Comparison of ENCODE assay signal across 9 mouse cellular contexts in the genomic region with DNA sequence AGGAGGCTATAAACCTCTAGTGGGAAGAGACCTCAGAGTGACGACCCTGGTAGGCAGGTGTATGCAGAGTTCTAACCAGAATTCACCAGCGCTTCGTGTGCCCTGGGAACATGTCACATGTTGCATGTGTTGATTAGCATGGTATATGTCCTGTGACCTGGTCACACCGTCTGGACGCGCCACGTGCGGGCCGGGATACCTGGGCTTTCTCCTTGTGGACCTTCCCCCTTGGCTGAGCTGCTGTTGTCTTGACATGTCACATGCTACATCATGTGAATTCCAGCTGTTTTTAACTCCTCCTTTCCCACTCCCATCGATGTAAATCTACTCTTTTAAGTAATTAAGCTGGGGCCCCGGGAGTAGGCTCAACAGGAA. TPM values are rescaled to one million over a fixed set of nuclear protein-coding genes. Genes with fewer than 3 reads are reported as not detected.
DNase-seq lines count a peak whose midpoint lies in the region; ATAC-seq lines count a peak whose summit lies in the region.
"Had no signal": no experiment of that assay in that cellular context is flagged by ENCODE, and none has a peak within 500 bp of the region (broad histone marks: within the 10 kb centered on the region; RNA-seq: fewer than 3 reads in every experiment).

No protein-coding gene starts in this region.

- H3K4me2 ChIP-seq in heart, embryonic 13.5 days = peak overlapping the region; percentile 89
- peak overlapping the region; percentile 91 for H3K4me2 ChIP-seq in embryonic facial prominence, embryonic 11.5 days (ENCODE audit: low read depth, low read length)
- H3K4me2 ChIP-seq in midbrain, embryonic 15.5 days = peak overlapping the region; percentile 99

- intact Hi-C loops in heart, postnatal 10 days (cut with DNase I) = no loop called here
- intact Hi-C loops in left cerebral cortex, postnatal 14 days (cut with DNase I) = no loop called here

- no peak for ATAC-seq in heart, embryonic 13.5 days (ENCODE audit: extremely low read depth, insufficient number of reproducible peaks, low FRiP score, low TSS enrichment)
- 0 out of 2 replicates have a peak, but pooled peaks have one; percentile 10 for ATAC-seq in embryonic facial prominence, embryonic 11.5 days (replicated peaks; ENCODE audit: insufficient number of reproducible peaks, low FRiP score, low TSS enrichment, low read depth)
- peak; percentile 9 for ATAC-seq in midbrain, embryonic 15.5 days (replicated peaks)

- no peaks in the 10 kb centered on the region for H3K9me3 ChIP-seq in heart, embryonic 13.5 days
- no peaks in the 10 kb centered on the region for H3K9me3 ChIP-seq in embryonic facial prominence, embryonic 11.5 days (replicated peaks; ENCODE audit: control insufficient read depth, low read length)
- no peaks in the 10 kb centered on the region for H3K9me3 ChIP-seq in midbrain, embryonic 15.5 days

- peak overlapping the region; percentile 54 for H3K4me3 ChIP-seq in heart, embryonic 13.5 days
- no peak overlapping the region; the same call in 1 of the 2 replicates for H3K4me3 ChIP-seq in embryonic facial prominence, embryonic 11.5 days (ENCODE audit: low read depth, low read length)
- peak overlapping the region; percentile 53 for H3K4me3 ChIP-seq in midbrain, embryonic 15.5 days

- no peak overlapping the region for H3K27ac ChIP-seq in heart, embryonic 13.5 days (replicated peaks)
- no peak overlapping the region for H3K27ac ChIP-seq in embryonic facial prominence, embryonic 11.5 days (replicated peaks; ENCODE audit: low read depth, low read length)
- no peak overlapping the region for H3K27ac ChIP-seq in midbrain, embryonic 15.5 days
- H3K27ac ChIP-seq: macrophage had no signal

- WGBS in heart, embryonic 13.5 days = 17% methylated on average over 11 of the region's 11 CpGs
- 13% methylated on average over 11 of the region's 11 CpGs for WGBS in embryonic facial prominence, embryonic 11.5 days
- WGBS in midbrain, embryonic 15.5 days = 13% methylated on average over 11 of the region's 11 CpGs

- peaks cover 37% of the 10 kb centered on the region for H3K27me3 ChIP-seq in heart, embryonic 13.5 days (replicated peaks)
- peaks cover 18% of the 10 kb centered on the region for H3K27me3 ChIP-seq in embryonic facial prominence, embryonic 11.5 days (ENCODE audit: control insufficient read depth, insufficient read depth, low read length)
- H3K27me3 ChIP-seq in midbrain, embryonic 15.5 days (replicated peaks) = peaks cover 18% of the 10 kb centered on the region

- H3K4me1 ChIP-seq in heart, embryonic 13.5 days = peaks cover 49% of the 10 kb centered on the region
- H3K4me1 ChIP-seq in embryonic facial prominence, embryonic 11.5 days (ENCODE audit: control insufficient read depth, insufficient read depth, low read length) = no peaks in the 10 kb centered on the region; the same call in 1 of the 2 replicates
- peaks cover 10% of the 10 kb centered on the region for H3K4me1 ChIP-seq in midbrain, embryonic 15.5 days

- H3K9ac ChIP-seq in heart, embryonic 13.5 days = peak overlapping the region; percentile 76; the same call in 1 of the 2 replicates
- H3K9ac ChIP-seq in embryonic facial prominence, embryonic 11.5 days (replicated peaks; ENCODE audit: low read length) = no peak overlapping the region
- H3K9ac ChIP-seq in midbrain, embryonic 15.5 days = peak overlapping the region; percentile 60; the same call in 1 of the 2 replicates

- no peak for DNase-seq in heart, postnatal 10 days
- DNase-seq in embryonic facial prominence, embryonic 11.5 days (ENCODE audit: low spot score) = peak; percentile 12
- DNase-seq in kidney, adult 9 months = peak; percentile 51
- no peak for DNase-seq in gastrocnemius, adult 8-10 months (ENCODE audit: low spot score in 2 of 2)
- no peak for DNase-seq in left cerebral cortex, postnatal 14 days (ENCODE audit: low spot score in 2 of 2)
- DNase-seq in adrenal gland, adult 2 months = no peak

- no peaks in the 10 kb centered on the region for H3K36me3 ChIP-seq in heart, embryonic 13.5 days
- no peaks in the 10 kb centered on the region for H3K36me3 ChIP-seq in embryonic facial prominence, embryonic 11.5 days (replicated peaks; ENCODE audit: control insufficient read depth, insufficient read depth, low read depth, low read length)
- no peaks in the 10 kb centered on the region for H3K36me3 ChIP-seq in midbrain, embryonic 15.5 days (replicated peaks)

RNA-seq across cellular contexts. Expression of a gene that starts 0.6 kb away (rescaled TPM):
- 0.87 and 1.2 TPM in 2 replicates for polyA plus RNA-seq in heart, embryonic 13.5 days (2015; fragmentation: Nextera tagmentation; extraction: Ambion mirVana)
- total RNA-seq in heart, postnatal 10 days (2021) = under 1 TPM in 1 of 2 experiments, not detected in 1; 0.53 TPM
- 1.0 and 1.4 TPM in 2 replicates for polyA plus RNA-seq in embryonic facial prominence, embryonic 11.5 days (2014; fragmentation: Nextera tagmentation; extraction: Ambion mirVana)
- 0.15 and 0.58 TPM in 2 replicates for polyA plus RNA-seq in midbrain, embryonic 15.5 days (2015; fragmentation: Nextera tagmentation; extraction: Ambion mirVana)
- not detected for total RNA-seq in gastrocnemius, adult 8-10 months (2022)
- total RNA-seq in left cerebral cortex, postnatal 14 days (2021) = not detected
- under 1 TPM in 1 of 2 experiments, not detected in 1; 0.28 TPM for total RNA-seq in adrenal gland, adult 2 months (2021)
- 0.22 and 0.40 TPM in 2 replicates for polyA plus RNA-seq in adrenal gland, adult 2 months (2012; rRNA removed)
- polyA plus RNA-seq: macrophage had no signal

RNA-seq across cellular contexts. Expression of a gene that starts 25.7 kb away (rescaled TPM):
- 15.7 and 18.2 TPM in 2 replicates for polyA plus RNA-seq in heart, embryonic 13.5 days (2015; fragmentation: Nextera tagmentation; extraction: Ambion mirVana)
- total RNA-seq in heart, postnatal 10 days (2021) = 10 to 100 TPM; 21.3 to 22.8 TPM
- 18.6 and 20.7 TPM in 2 replicates for polyA plus RNA-seq in embryonic facial prominence, embryonic 11.5 days (2014; fragmentation: Nextera tagmentation; extraction: Ambion mirVana)
- polyA plus RNA-seq in midbrain, embryonic 15.5 days (2015; fragmentation: Nextera tagmentation; extraction: Ambion mirVana) = 40.9 and 41.1 TPM in 2 replicates
- total RNA-seq in gastrocnemius, adult 8-10 months (2022) = 10 to 100 TPM; 16.4 to 20.9 (median 17.8) TPM
- 10 to 100 TPM; 82.7 to 84.0 TPM for total RNA-seq in left cerebral cortex, postnatal 14 days (2021)
- total RNA-seq in adrenal gland, adult 2 months (2021) = 10 to 100 TPM; 58.1 to 59.3 TPM
- 66.5 and 89.8 TPM in 2 replicates for polyA plus RNA-seq in adrenal gland, adult 2 months (2012; rRNA removed)

RNA-seq across cellular contexts. Expression of a gene that starts 37.0 kb away (rescaled TPM):
- polyA plus RNA-seq in heart, embryonic 13.5 days (2015; fragmentation: Nextera tagmentation; extraction: Ambion mirVana) = 73.3 and 75.3 TPM in 2 replicates
- total RNA-seq in heart, postnatal 10 days (2021) = 100 to 1,000 TPM; 123 to 137 TPM
- polyA plus RNA-seq in embryonic facial prominence, embryonic 11.5 days (2014; fragmentation: Nextera tagmentation; extraction: Ambion mirVana) = 109 and 110 TPM in 2 replicates
- 58.0 and 60.2 TPM in 2 replicates for polyA plus RNA-seq in midbrain, embryonic 15.5 days (2015; fragmentation: Nextera tagmentation; extraction: Ambion mirVana)
- 100 to 1,000 TPM; 178 to 274 (median 231) TPM for total RNA-seq in gastrocnemius, adult 8-10 months (2022)
- total RNA-seq in left cerebral cortex, postnatal 14 days (2021) = 10 to 100 TPM; 87.8 to 89.0 TPM
- total RNA-seq in adrenal gland, adult 2 months (2021) = 100 to 1,000 TPM in 1 of 2 experiments, 10 to 100 TPM in 1; 94.6 to 105 TPM
- 32.7 and 45.5 TPM in 2 replicates for polyA plus RNA-seq in adrenal gland, adult 2 months (2012; rRNA removed)

RNA-seq across cellular contexts. Expression of a gene that starts 50.6 kb away (rescaled TPM):
- not detected in 2 replicates for polyA plus RNA-seq in heart, embryonic 13.5 days (2015; fragmentation: Nextera tagmentation; extraction: Ambion mirVana)
- 10 to 100 TPM; 35.0 to 36.4 TPM for total RNA-seq in heart, postnatal 10 days (2021)
- polyA plus RNA-seq in embryonic facial prominence, embryonic 11.5 days (2014; fragmentation: Nextera tagmentation; extraction: Ambion mirVana) = not detected in 2 replicates
- polyA plus RNA-seq in midbrain, embryonic 15.5 days (2015; fragmentation: Nextera tagmentation; extraction: Ambion mirVana) = not detected in 2 replicates
- total RNA-seq in gastrocnemius, adult 8-10 months (2022) = 1 to 10 TPM; 5.4 to 9.4 (median 7.2) TPM
- total RNA-seq in left cerebral cortex, postnatal 14 days (2021) = not detected
- total RNA-seq in adrenal gland, adult 2 months (2021) = 10 to 100 TPM; 20.8 to 42.1 TPM
- polyA plus RNA-seq in adrenal gland, adult 2 months (2012; rRNA removed) = 12.5 and 15.2 TPM in 2 replicates
- polyA plus RNA-seq: macrophage had no signal

Comparison
In these comparisons a context has a peak if more than half of its experiments do, and no peak if none do; other contexts are left out.
1. DNase-seq: peak in embryonic facial prominence, embryonic 11.5 days (single experiment) and kidney, adult 9 months (single experiment); none in heart, postnatal 10 days (0 of 2), gastrocnemius, adult 8-10 months (0 of 2), left cerebral cortex, postnatal 14 days (0 of 2) and adrenal gland, adult 2 months (single experiment).
2. Peak in every context shown above with its lines, with median percentiles within 50 percentile points of each other: H3K4me2 ChIP-seq.